Mouse (Mus musculus) hematopoietic stem cell, adult 5-6 weeks (primary cell): ENCODE data around the gene Mast1. TPM values are rescaled to one million over a fixed set of nuclear protein-coding genes. Genes with fewer than 3 reads are reported as not detected.

Experiments
- ATAC-seq, 2 experiments: fragments of 125-278 bp in 1 of 2; replicated peaks in 1 of 2; 2 replicates each; pipeline ENCODE4 v1.8.0; 2016 to 2017; ENCODE audit warnings: inconsistent platforms in 2 of 2, mild to moderate bottlenecking in 2 of 2, moderate number of reproducible peaks in 2 of 2, low read depth in 1 of 2, moderate TSS enrichment in 1 of 2; ENCODE audit not compliant: low FRiP score in 2 of 2, poor library complexity in 2 of 2, severe bottlenecking in 2 of 2, insufficient read depth in 1 of 2, low TSS enrichment in 1 of 2
- total RNA-seq: library from RNA; stranded (forward); fragments of 172-1452, 232-1000 nt; gene quantifications from 2 replicates; pipeline ENCODE4 v1.2.3, GENCODE M21; 2017

Gene Mast1
- total RNA-seq, result 0.10 TPM in 1 of 2 replicates, not detected in the other

- peak; percentile 72 to 74 for ATAC-seq
Observed at GRCm38 (mm10) chr8:84936962-84937546, at the start of gene Mast1. Gene Mast1, minus strand, starts transcription at chr8:84937359.

GRCm38 (mm10) chr8:84986379-84986945, 49.3 kb upstream of the Mast1 start:
- ATAC-seq, result peak in 1 of 2 experiments; percentile 8; a peak in 2 of 4 replicates

GRCm38 (mm10) chr8:84985684-84986378, 48.7 kb upstream of the Mast1 start:
- ATAC-seq, result peak; percentile 60 to 63

GRCm38 (mm10) chr8:84985049-84985683, 48.0 kb upstream of the Mast1 start:
- no peak for ATAC-seq

GRCm38 (mm10) chr8:84984294-84985048, 47.3 kb upstream of the Mast1 start:
- ATAC-seq, result no peak

- no peak for ATAC-seq
Observed at GRCm38 (mm10) chr8:84982499-84983011, 45.4 kb upstream of the Mast1 start.

GRCm38 (mm10) chr8:84981644-84982498, 44.7 kb upstream of the Mast1 start:
- ATAC-seq, result no peak

- no peak for ATAC-seq
Observed at GRCm38 (mm10) chr8:84980622-84981358, 43.6 kb upstream of the Mast1 start.

GRCm38 (mm10) chr8:84979599-84980421, 42.7 kb upstream of the Mast1 start:
- peak; percentile 37 to 64 for ATAC-seq

GRCm38 (mm10) chr8:84978248-84978940, 41.2 kb upstream of the Mast1 start, which contains the start of gene Junb:
Gene Junb, minus strand, starts transcription at chr8:84978718.
- ATAC-seq, result peak; percentile 37 to 52

GRCm38 (mm10) chr8:84977435-84978247, 40.5 kb upstream of the Mast1 start:
- ATAC-seq, result peak in 1 of 2 experiments; percentile 4; a peak in 1 of 4 replicates

GRCm38 (mm10) chr8:84976763-84977434, 39.7 kb upstream of the Mast1 start:
- ATAC-seq, result no peak

GRCm38 (mm10) chr8:84976031-84976762, 39.0 kb upstream of the Mast1 start:
- peak; percentile 33 to 43 for ATAC-seq
